Mouse (Mus musculus): ENCODE results near the gene Lcn9.

DNA sequence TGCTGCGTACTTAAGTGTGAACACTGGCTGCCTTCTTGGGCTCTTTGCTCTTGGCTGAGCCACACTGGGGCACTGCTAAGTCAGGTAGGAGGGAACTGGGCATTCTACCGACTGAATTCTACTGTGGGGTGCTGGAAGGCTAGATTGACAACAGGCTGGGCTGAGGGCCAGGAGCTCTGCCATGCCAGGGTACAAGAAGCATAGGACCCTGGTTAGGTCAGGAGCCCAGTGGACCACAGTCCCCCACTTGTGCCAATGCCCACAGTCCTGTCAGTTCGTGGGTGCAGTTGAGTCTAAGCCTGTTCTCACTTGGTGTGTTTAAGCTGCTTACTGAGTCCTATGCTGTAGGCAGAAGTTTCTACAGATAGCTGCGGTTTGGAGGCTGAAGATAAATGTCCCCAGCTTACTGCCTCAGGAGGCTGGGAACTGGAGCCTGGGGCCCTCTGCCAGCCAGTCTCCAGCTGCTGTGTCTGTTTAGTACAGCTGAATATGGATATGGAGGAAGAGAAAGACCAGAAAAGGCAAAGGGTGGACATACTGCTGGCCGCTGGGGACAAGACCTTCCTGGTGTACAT lies 39.8 kb downstream of the Lcn9 start:
- TF ChIP-seq CTCF (IDR thresholded peaks at IDR 0.05; ENCODE audit: low read depth): no peak
- TF ChIP-seq EP300 (optimal IDR thresholded peaks at IDR 0.05): no peak

Data from stomach, postnatal 0 days (tissue).